Mouse (Mus musculus) heart, embryonic 12.5 days (tissue): ENCODE data around the gene Frmd4a. TPM values are rescaled to one million over a fixed set of nuclear protein-coding genes. Genes with fewer than 3 reads are reported as not detected.

ENCODE experiments used
- ATAC-seq: fragments of 200-750 bp; cut with Nextera tagmentation; 2 replicates; pipeline ENCODE4 v1.8.0; 2017; ENCODE audit warnings: moderate TSS enrichment, moderate library complexity; ENCODE audit not compliant: insufficient number of reproducible peaks, low FRiP score
- H3K27ac ChIP-seq: fragments of 300-500 bp; sonication (generic); 2 replicates; pipeline ENCODE4 v1.5.1; 2016; ENCODE audit warnings: mild to moderate bottlenecking, moderate library complexity; ENCODE audit not compliant: poor library complexity, severe bottlenecking
- H3K27me3 ChIP-seq: fragments of 300-500 bp; sonication (generic); replicated peaks from 2 replicates; pipeline ENCODE4 v1.6.1; 2016; ENCODE audit warnings: mild to moderate bottlenecking, moderate library complexity
- H3K36me3 ChIP-seq: fragments of 300-500 bp; sonication (generic); 2 replicates; pipeline ENCODE4 v1.6.1; 2016; ENCODE audit warnings: mild to moderate bottlenecking, moderate library complexity
- H3K4me1 ChIP-seq: fragments of 300-500 bp; sonication (generic); replicated peaks from 2 replicates; pipeline ENCODE4 v1.6.1; 2016; ENCODE audit warnings: mild to moderate bottlenecking
- H3K4me2 ChIP-seq: fragments of 300-500 bp; sonication (generic); 2 replicates; pipeline ENCODE4 v1.6.1; 2016; ENCODE audit warnings: mild to moderate bottlenecking, moderate library complexity
- H3K4me3 ChIP-seq: fragments of 300-500 bp; sonication (generic); 2 replicates; pipeline ENCODE4 v1.5.1; 2016; ENCODE audit warnings: mild to moderate bottlenecking
- H3K9ac ChIP-seq: fragments of 300-500 bp; sonication (generic); 2 replicates; pipeline ENCODE4 v1.6.1; 2016; ENCODE audit warnings: mild to moderate bottlenecking, moderate library complexity
- H3K9me3 ChIP-seq: fragments of 300-500 bp; sonication (generic); replicated peaks from 2 replicates; pipeline ENCODE4 v1.6.1; 2016; ENCODE audit warnings: mild to moderate bottlenecking, moderate library complexity
- WGBS: fragments of 180-500 bp; shearing (Covaris S2); methylation state at CpG from one replicate; pipeline ENCODE4 v1.1.7; 2016; 5-methylcytosine and 5-hydroxymethylcytosine counted together
- polyA plus RNA-seq: library from polyadenylated mRNA; unstranded; fragments of >200 nt; fragmentation: Nextera tagmentation; extraction: Ambion mirVana; gene quantifications from 2 replicates; pipeline ENCODE4 v1.2.1, GENCODE M21; 2016

The Frmd4a gene
- polyA plus RNA-seq, 1 experiment from 2014 or later, result 23.2 TPM

GRCm38 (mm10) chr2:4391678-4392085 is 374.2 kb downstream of the Frmd4a start:
- peaks cover 4% of the 10 kb centered on the region; the same call in 1 of the 2 replicates for H3K9me3 ChIP-seq
- H3K4me1 ChIP-seq, result peaks cover 29% of the 10 kb centered on the region
- no peaks in the 10 kb centered on the region for H3K27me3 ChIP-seq
- H3K36me3 ChIP-seq, result no peaks in the 10 kb centered on the region
- peak; percentile 77; the same call in 1 of the 2 replicates for ATAC-seq
- H3K4me2 ChIP-seq, result peak overlapping the region; percentile 31
- 21% methylated on average over 7 of the region's 7 CpGs for WGBS
- H3K4me3 ChIP-seq, result no peak overlapping the region
- H3K27ac ChIP-seq, result peak overlapping the region; percentile 16
- no peak overlapping the region for H3K9ac ChIP-seq

- Histone ChIP-seq H3K27ac (no peak overlapping the region), H3K4me2 (no peak overlapping the region), H3K9me3 (peaks cover 10% of the 10 kb centered on the region), H3K27me3 (no peaks in the 10 kb centered on the region), H3K36me3 (no peaks in the 10 kb centered on the region), H3K4me1 (peaks cover 28% of the 10 kb centered on the region), H3K9ac (no peak overlapping the region), H3K4me3 (no peak overlapping the region)
- 82% methylated on average over 4 of the region's 4 CpGs for WGBS
- ATAC-seq, result no peak
Measured at GRCm38 (mm10) chr2:4393046-4393445, 375.5 kb downstream of the Frmd4a start.

GRCm38 (mm10) chr2:4394641-4395040 is 377.1 kb downstream of the Frmd4a start:
- 67% methylated on average over 7 of the region's 7 CpGs for WGBS
- Histone ChIP-seq H3K27ac (no peak overlapping the region), H3K4me3 (no peak overlapping the region), H3K9ac (no peak overlapping the region), H3K4me2 (no peak overlapping the region), H3K27me3 (no peaks in the 10 kb centered on the region), H3K4me1 (peaks cover 18% of the 10 kb centered on the region), H3K9me3 (peaks cover 10% of the 10 kb centered on the region), H3K36me3 (no peaks in the 10 kb centered on the region)
- ATAC-seq, result no peak

- WGBS, result 36% methylated on average over 1 of the region's 1 CpGs
- H3K27me3 ChIP-seq, result no peaks in the 10 kb centered on the region
- ATAC-seq, result no peak
- H3K36me3 ChIP-seq, result no peaks in the 10 kb centered on the region
- no peak overlapping the region for H3K27ac ChIP-seq
- no peak overlapping the region for H3K4me2 ChIP-seq
- H3K4me3 ChIP-seq, result no peak overlapping the region
- H3K9ac ChIP-seq, result no peak overlapping the region
- peaks cover 6% of the 10 kb centered on the region; the same call in 1 of the 2 replicates for H3K9me3 ChIP-seq
- H3K4me1 ChIP-seq, result peaks cover 13% of the 10 kb centered on the region
Measured at GRCm38 (mm10) chr2:4399721-4400120, 382.2 kb downstream of the Frmd4a start.

GRCm38 (mm10) chr2:4400771-4401596 is 383.5 kb downstream of the Frmd4a start:
- H3K27me3 ChIP-seq, result no peaks in the 10 kb centered on the region
- peak overlapping the region; percentile 77 for H3K4me3 ChIP-seq
- peak overlapping the region; percentile 89 for H3K9ac ChIP-seq
- peaks cover 13% of the 10 kb centered on the region for H3K4me1 ChIP-seq
- H3K4me2 ChIP-seq, result peak overlapping the region; percentile 94
- H3K9me3 ChIP-seq, result peaks cover 6% of the 10 kb centered on the region; the same call in 1 of the 2 replicates
- under 1% methylated on average over 72 of the region's 74 CpGs for WGBS
- ATAC-seq, result peak; percentile 67
- H3K27ac ChIP-seq, result peak overlapping the region; percentile 63
- no peaks in the 10 kb centered on the region for H3K36me3 ChIP-seq

GRCm38 (mm10) chr2:4401597-4402581 is 384.4 kb downstream of the Frmd4a start:
- under 1% methylated on average over 28 of the region's 28 CpGs for WGBS
- peak overlapping the region; percentile 63 for H3K27ac ChIP-seq
- H3K4me1 ChIP-seq, result peaks cover 17% of the 10 kb centered on the region
- no peaks in the 10 kb centered on the region for H3K36me3 ChIP-seq
- 0 out of 2 replicates have a peak, but pooled peaks have one; percentile 34 for ATAC-seq
- peak overlapping the region; percentile 77 for H3K4me3 ChIP-seq
- H3K9ac ChIP-seq, result peak overlapping the region; percentile 89
- H3K9me3 ChIP-seq, result peaks cover 6% of the 10 kb centered on the region; the same call in 1 of the 2 replicates
- peak overlapping the region; percentile 94 for H3K4me2 ChIP-seq
- H3K27me3 ChIP-seq, result no peaks in the 10 kb centered on the region

GRCm38 (mm10) chr2:4406977-4407376 is 389.5 kb downstream of the Frmd4a start:
- H3K9me3 ChIP-seq, result no peaks in the 10 kb centered on the region
- no peak overlapping the region for H3K9ac ChIP-seq
- no peaks in the 10 kb centered on the region for H3K36me3 ChIP-seq
- WGBS, result 63% methylated on average over 5 of the region's 5 CpGs
- H3K27me3 ChIP-seq, result no peaks in the 10 kb centered on the region
- H3K4me3 ChIP-seq, result no peak overlapping the region
- ATAC-seq, result no peak
- no peak overlapping the region for H3K27ac ChIP-seq
- no peak overlapping the region for H3K4me2 ChIP-seq
- peaks cover 27% of the 10 kb centered on the region for H3K4me1 ChIP-seq

GRCm38 (mm10) chr2:4409810-4410433 is 392.4 kb downstream of the Frmd4a start:
- H3K9me3 ChIP-seq, result no peaks in the 10 kb centered on the region
- H3K27ac ChIP-seq, result no peak overlapping the region
- 64% methylated on average over 8 of the region's 8 CpGs for WGBS
- H3K4me2 ChIP-seq, result no peak overlapping the region
- no peaks in the 10 kb centered on the region for H3K36me3 ChIP-seq
- peaks cover 39% of the 10 kb centered on the region for H3K4me1 ChIP-seq
- H3K4me3 ChIP-seq, result no peak overlapping the region
- no peak for ATAC-seq
- no peak overlapping the region for H3K9ac ChIP-seq
- H3K27me3 ChIP-seq, result no peaks in the 10 kb centered on the region

- Histone ChIP-seq H3K4me2 (no peak overlapping the region), H3K9ac (no peak overlapping the region), H3K4me1 (peaks cover 32% of the 10 kb centered on the region), H3K36me3 (no peaks in the 10 kb centered on the region), H3K27ac (no peak overlapping the region), H3K9me3 (no peaks in the 10 kb centered on the region), H3K4me3 (no peak overlapping the region), H3K27me3 (no peaks in the 10 kb centered on the region)
- peak; percentile 57; the same call in 1 of the 2 replicates for ATAC-seq
- WGBS, result 40% methylated on average over 5 of the region's 5 CpGs
Measured at GRCm38 (mm10) chr2:4412870-4413595, 395.5 kb downstream of the Frmd4a start.

GRCm38 (mm10) chr2:4413596-4414335 is 396.2 kb downstream of the Frmd4a start:
- H3K4me1 ChIP-seq, result peaks cover 32% of the 10 kb centered on the region
- 83% methylated on average over 16 of the region's 16 CpGs for WGBS
- H3K4me2 ChIP-seq, result no peak overlapping the region
- no peak for ATAC-seq
- no peaks in the 10 kb centered on the region for H3K27me3 ChIP-seq
- no peak overlapping the region for H3K9ac ChIP-seq
- H3K4me3 ChIP-seq, result no peak overlapping the region
- no peak overlapping the region for H3K27ac ChIP-seq
- H3K9me3 ChIP-seq, result no peaks in the 10 kb centered on the region
- H3K36me3 ChIP-seq, result no peaks in the 10 kb centered on the region
